Mouse (Mus musculus) C2C12 (cell line): ENCODE data around the gene Ankrd31.

Experiments
- CTCF ChIP-seq: IDR thresholded peaks from one replicate; pipeline ENCODE4 v1.5.1; 2011; ENCODE audit not compliant: control insufficient read depth, insufficient read depth, insufficient read length
- MAX ChIP-seq: IDR thresholded peaks from one replicate; pipeline ENCODE4 v1.6.1; 2011; ENCODE audit warnings: mild to moderate bottlenecking, control low read depth
- MYOG ChIP-seq: IDR thresholded peaks from one replicate; pipeline ENCODE4 v1.6.1; 2011; ENCODE audit not compliant: control insufficient read depth, insufficient read length; ENCODE audit errors: extremely low read depth
- USF1 ChIP-seq: IDR thresholded peaks from one replicate; pipeline ENCODE4 v1.6.1; 2011; ENCODE audit warnings: low read depth, mild to moderate bottlenecking, control low read depth, moderate library complexity

- no peak for TF ChIP-seq CTCF
- TF ChIP-seq MAX: no peak
- TF ChIP-seq MYOG: no peak
- no peak for TF ChIP-seq USF1
Measured at GRCm38 (mm10) chr13:96702567-96703278, 45.3 kb upstream of the Ankrd31 start.
